Mouse (Mus musculus) forebrain, postnatal 0 days (tissue): ENCODE results near the gene Sox2. TPM values are rescaled to one million over a fixed set of nuclear protein-coding genes. Genes with fewer than 3 reads are reported as not detected.

ENCODE experiments used
- ATAC-seq: fragments of 200-750 bp; cut with Nextera tagmentation; 2 replicates; pipeline ENCODE4 v1.8.0; 2017; ENCODE audit warnings: mild to moderate bottlenecking, moderate library complexity
- DNase-seq: peaks from one replicate; pipeline ENCODE4 v3.0.0-alpha.2; 2015
- H3K27ac ChIP-seq: fragments of 300-500 bp; sonication (generic); 2 replicates; pipeline ENCODE4 v1.5.1; 2014; ENCODE audit warnings: low read depth, mild to moderate bottlenecking, antibody characterized with exemption, low read length, moderate library complexity, mixed read lengths
- H3K27me3 ChIP-seq: fragments of 300-500 bp; sonication (generic); 2 replicates; pipeline ENCODE4 v1.6.1; 2014; ENCODE audit warnings: mild to moderate bottlenecking, low read length, mixed read lengths; ENCODE audit not compliant: insufficient read depth
- H3K36me3 ChIP-seq: fragments of 300-500 bp; sonication (generic); 2 replicates; pipeline ENCODE4 v1.6.1; 2014; ENCODE audit warnings: mild to moderate bottlenecking, moderate library complexity; ENCODE audit not compliant: insufficient read depth
- H3K4me1 ChIP-seq: fragments of 300-500 bp; sonication (generic); 2 replicates; pipeline ENCODE4 v1.6.1; 2014; ENCODE audit warnings: antibody characterized with exemption; ENCODE audit not compliant: insufficient read depth
- H3K4me2 ChIP-seq: fragments of 300-500 bp; sonication (generic); 2 replicates; pipeline ENCODE4 v1.6.1; 2014; ENCODE audit warnings: low read depth, mild to moderate bottlenecking, moderate library complexity
- H3K4me3 ChIP-seq: fragments of 300-500 bp; sonication (generic); 2 replicates; pipeline ENCODE4 v1.5.1; 2014; ENCODE audit warnings: low read depth, low read length, mixed read lengths
- H3K9ac ChIP-seq: fragments of 300-500 bp; sonication (generic); 2 replicates; pipeline ENCODE4 v1.6.1; 2014; ENCODE audit warnings: mild to moderate bottlenecking
- H3K9me3 ChIP-seq: fragments of 300-500 bp; sonication (generic); 2 replicates; pipeline ENCODE4 v1.6.1; 2016; ENCODE audit warnings: low read length
- CTCF ChIP-seq: sonication (generic); IDR thresholded peaks from 2 replicates; pipeline ENCODE4 v1.5.1; 2016; ENCODE audit warnings: antibody characterized with exemption, control low read depth, low read depth
- WGBS: fragments of 180-500 bp; shearing (Covaris S2); extraction: QIAGEN DNeasy Blood & Tissue Kit; methylation state at CpG from one replicate; pipeline ENCODE4 v1.1.7; 2014; 5-methylcytosine and 5-hydroxymethylcytosine counted together
- polyA plus RNA-seq: library from polyadenylated mRNA; unstranded; fragments of >200 nt; fragmentation: Nextera tagmentation; extraction: Ambion mirVana; gene quantifications from 2 replicates; pipeline ENCODE4 v1.2.1, GENCODE M21; 2015
- total RNA-seq: library from RNA; depleted of rRNA; stranded (reverse); fragments of >200 nt; gene quantifications from 2 replicates; pipeline ENCODE4 v1.2.3, GENCODE M21; 2014

The Sox2 gene
- total and polyA plus RNA-seq, 2 experiments from 2014 or later = 31.0 to 120 TPM

- no peak for ATAC-seq
- Histone ChIP-seq H3K4me2 (peak overlapping the region; percentile 50), H3K9me3 (no peaks in the 10 kb centered on the region), H3K36me3 (no peaks in the 10 kb centered on the region), H3K4me1 (no peaks in the 10 kb centered on the region), H3K4me3 (peak overlapping the region; percentile 50), H3K9ac (peak overlapping the region; percentile 62), H3K27ac (peak overlapping the region; percentile 82), H3K27me3 (0 out of 2 replicates have a peak, but pooled peaks cover 4% of the 10 kb centered on the region)
- WGBS = 13% methylated on average over 11 of the region's 11 CpGs
- peak; percentile 57 for DNase-seq
- TF ChIP-seq CTCF = no peak
Observed at GRCm38 (mm10) chr3:34655311-34656075, 5.3 kb downstream of the Sox2 start.

- no peak for TF ChIP-seq CTCF
- Histone ChIP-seq H3K27ac (peak overlapping the region; percentile 82), H3K4me1 (no peaks in the 10 kb centered on the region), H3K9ac (peak overlapping the region; percentile 62), H3K9me3 (no peaks in the 10 kb centered on the region), H3K36me3 (no peaks in the 10 kb centered on the region), H3K27me3 (0 out of 2 replicates have a peak, but pooled peaks cover 4% of the 10 kb centered on the region), H3K4me3 (peak overlapping the region; percentile 50), H3K4me2 (peak overlapping the region; percentile 50)
- ATAC-seq = no peak
- DNase-seq = peak; percentile 46
- WGBS = 13% methylated on average over 3 of the region's 3 CpGs
Observed at GRCm38 (mm10) chr3:34656153-34656552, 5.9 kb downstream of the Sox2 start.

- Histone ChIP-seq H3K9me3 (no peaks in the 10 kb centered on the region), H3K36me3 (no peaks in the 10 kb centered on the region), H3K27ac (peak overlapping the region; percentile 82), H3K9ac (peak overlapping the region; percentile 62), H3K4me2 (peak overlapping the region; percentile 50), H3K4me1 (peaks cover 4% of the 10 kb centered on the region; the same call in 1 of the 2 replicates), H3K4me3 (peak overlapping the region; percentile 50), H3K27me3 (0 out of 2 replicates have a peak, but pooled peaks cover 4% of the 10 kb centered on the region)
- 10% methylated on average over 23 of the region's 23 CpGs for WGBS
- DNase-seq (peak; percentile 50), ATAC-seq (no peak)
- no peak for TF ChIP-seq CTCF
Observed at GRCm38 (mm10) chr3:34656813-34657700, 6.9 kb downstream of the Sox2 start.

GRCm38 (mm10) chr3:34657701-34658090, 7.5 kb downstream of the Sox2 start:
- no peak for TF ChIP-seq CTCF
- ATAC-seq = no peak
- no peaks in the 10 kb centered on the region for H3K36me3 ChIP-seq
- H3K4me3 ChIP-seq = peak overlapping the region; percentile 50
- H3K9ac ChIP-seq = peak overlapping the region; percentile 62
- WGBS = 22% methylated on average over 2 of the region's 2 CpGs
- H3K9me3 ChIP-seq = no peaks in the 10 kb centered on the region
- peak overlapping the region; percentile 50 for H3K4me2 ChIP-seq
- 0 out of 2 replicates have a peak, but pooled peaks cover 4% of the 10 kb centered on the region for H3K27me3 ChIP-seq
- no peak for DNase-seq
- peaks cover 4% of the 10 kb centered on the region; the same call in 1 of the 2 replicates for H3K4me1 ChIP-seq
- H3K27ac ChIP-seq = peak overlapping the region; percentile 82

- ATAC-seq (no peak), DNase-seq (no peak)
- peak overlapping the region; percentile 50 for H3K4me2 ChIP-seq
- whole genome bisulfite sequencing = 34% methylated on average over 7 of the region's 7 CpGs
- peaks cover 4% of the 10 kb centered on the region; the same call in 1 of the 2 replicates for H3K4me1 ChIP-seq
- 0 out of 2 replicates have a peak, but pooled peaks cover 4% of the 10 kb centered on the region for H3K27me3 ChIP-seq
- peak overlapping the region; percentile 82 for H3K27ac ChIP-seq
- H3K9me3 ChIP-seq = no peaks in the 10 kb centered on the region
- no peak for TF ChIP-seq CTCF
- peak overlapping the region; percentile 62 for H3K9ac ChIP-seq
- no peaks in the 10 kb centered on the region for H3K36me3 ChIP-seq
- H3K4me3 ChIP-seq = no peak overlapping the region
Observed at GRCm38 (mm10) chr3:34658241-34658965, 8.2 kb downstream of the Sox2 start.

- DNase-seq = peak; percentile 49
- Histone ChIP-seq H3K36me3 (no peaks in the 10 kb centered on the region), H3K4me1 (peaks cover 4% of the 10 kb centered on the region; the same call in 1 of the 2 replicates), H3K9ac (no peak overlapping the region), H3K27me3 (0 out of 2 replicates have a peak, but pooled peaks cover 4% of the 10 kb centered on the region), H3K4me2 (peak overlapping the region; percentile 50), H3K4me3 (no peak overlapping the region), H3K9me3 (no peaks in the 10 kb centered on the region), H3K27ac (peak overlapping the region; percentile 82)
- 36% methylated on average over 8 of the region's 8 CpGs for WGBS
- no peak for ATAC-seq
- TF ChIP-seq CTCF = no peak
Observed at GRCm38 (mm10) chr3:34658966-34659535, 8.8 kb downstream of the Sox2 start.
